Mouse (Mus musculus): ENCODE results near the gene Chd1l. TPM values are rescaled to one million over a fixed set of nuclear protein-coding genes. Genes with fewer than 3 reads are reported as not detected.

Chd1l gene
- 3.8 and 6.2 TPM in 2 replicates for polyA plus RNA-seq (2012; rRNA removed; ENCODE audit: low replicate concordance)

DNA sequence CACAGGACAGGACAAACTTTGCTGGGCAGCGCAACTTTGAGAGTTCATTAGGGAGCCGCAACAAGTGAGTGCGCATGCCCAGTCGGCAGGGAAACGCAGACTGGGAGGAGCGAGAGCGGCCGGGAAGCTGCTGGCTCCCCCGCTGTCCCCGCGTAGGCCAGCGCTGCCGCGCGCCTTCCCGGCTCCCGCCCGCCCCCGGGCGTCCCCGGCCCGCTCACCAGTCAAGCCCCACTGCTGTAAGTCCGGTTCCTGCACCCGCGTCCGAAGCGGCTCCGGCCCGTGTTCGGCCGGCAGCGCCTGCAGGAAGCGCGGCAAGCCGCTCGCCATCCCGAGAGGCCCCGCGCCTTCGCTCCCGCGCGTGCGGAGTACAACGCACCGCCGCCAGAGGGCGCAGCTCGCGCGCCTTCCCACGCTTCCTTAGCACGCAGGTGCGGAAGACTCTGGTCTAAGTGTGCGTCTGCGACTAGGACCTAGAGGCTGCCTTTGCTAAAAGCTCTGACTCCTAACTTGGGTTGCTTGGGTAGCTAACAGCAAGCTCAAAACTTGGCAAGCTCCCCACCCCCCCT lies at the start of gene Chd1l:
TSS of gene Chd1l (minus strand) at position 359 of the 566 bp plus-strand sequence.

DNA sequence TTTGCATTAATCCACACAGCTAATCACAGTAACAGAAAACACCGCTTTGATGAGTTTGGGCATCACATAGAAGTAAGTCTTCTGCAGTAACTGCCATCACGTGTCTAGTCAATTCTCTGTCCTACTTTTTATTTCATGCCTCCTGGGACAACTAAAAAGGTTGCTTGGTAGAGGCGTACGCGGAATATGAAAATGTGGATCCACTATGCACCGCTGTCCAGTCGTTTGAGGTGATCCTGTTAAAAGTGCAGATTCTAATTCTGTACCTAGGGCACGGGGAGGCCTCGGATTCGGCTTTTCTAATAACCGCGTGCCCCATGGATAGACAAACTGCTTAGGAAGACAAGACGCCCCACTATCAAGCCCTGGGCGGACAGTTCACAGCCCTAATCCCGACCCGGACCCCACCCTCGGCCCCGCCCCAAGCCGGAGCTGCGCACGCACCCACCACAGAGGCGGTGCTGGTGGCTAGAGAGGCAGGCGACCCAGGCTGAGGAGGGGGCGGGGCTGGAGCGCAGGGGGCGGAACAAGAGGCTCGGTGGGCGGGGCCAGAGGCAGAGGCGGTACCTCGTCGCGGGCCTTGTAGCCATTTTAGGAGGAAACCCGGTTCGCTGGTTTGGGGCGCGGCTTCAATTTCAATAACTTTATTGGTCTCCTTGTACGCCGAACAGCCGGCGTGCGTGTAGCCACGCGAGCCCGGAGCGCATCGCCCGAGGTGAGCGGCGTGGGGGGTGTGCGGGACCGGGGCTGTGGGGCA lies 47.8 kb upstream of the Chd1l start, which contains the start of gene Prkab2:
TSS of gene Prkab2 (plus strand) at position 539 of the 757 bp plus-strand sequence.

DNA sequence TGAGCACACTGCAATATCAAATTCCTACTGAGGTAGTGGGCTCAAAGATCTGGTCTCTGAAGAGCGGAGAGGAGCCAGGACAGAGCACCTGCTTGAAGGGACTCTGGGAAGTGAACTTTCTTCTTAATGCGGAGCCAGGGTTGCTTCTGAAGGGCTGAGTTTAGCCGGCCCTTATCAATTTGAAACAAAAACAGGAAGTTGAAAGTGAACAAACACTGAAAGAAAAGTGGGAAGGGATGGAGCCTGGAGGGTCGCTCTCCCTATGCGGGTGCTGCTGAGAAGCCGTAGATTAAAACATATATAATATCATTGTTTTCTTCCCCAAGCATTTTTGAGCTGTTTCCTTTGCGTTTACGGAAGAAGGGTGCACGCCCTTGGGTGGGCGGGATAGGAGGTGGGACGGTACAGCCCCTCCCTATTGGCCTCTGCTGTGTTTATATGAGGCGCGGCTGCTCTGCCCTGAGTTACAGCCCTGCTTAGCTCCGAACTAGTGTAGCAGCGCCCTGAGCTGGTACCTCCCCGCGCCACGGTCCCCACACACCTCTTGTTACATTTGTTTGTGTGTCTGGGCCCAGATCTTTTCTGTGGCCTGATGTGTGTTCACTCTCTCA lies 18.5 kb upstream of the Chd1l start, which contains the start of gene Fmo5:
TSS of gene Fmo5 (plus strand) at position 414 of the 611 bp plus-strand sequence.

Other genes starting within 250 kb of the Chd1l start
- gene Olfr1402, start 188.2 kb downstream of the Chd1l start, polyA plus RNA-seq (2012; rRNA removed; ENCODE audit: low replicate concordance), result not detected in 2 replicates
- gene Fmo5, start 18.6 kb upstream of the Chd1l start, polyA plus RNA-seq (2012; rRNA removed; ENCODE audit: low replicate concordance), result 10.5 and 16.1 TPM in 2 replicates
- 11.6 and 14.3 TPM in 2 replicates for gene Prkab2, start 48.0 kb upstream of the Chd1l start, polyA plus RNA-seq (2012; rRNA removed; ENCODE audit: low replicate concordance)
- gene Gm17651, start 64.5 kb upstream of the Chd1l start, polyA plus RNA-seq (2012; rRNA removed; ENCODE audit: low replicate concordance), result not detected in 2 replicates